Mouse (Mus musculus): Measurements from ENCODE around the gene Gpld1. TPM values are rescaled to one million over a fixed set of nuclear protein-coding genes. Genes with fewer than 3 reads are reported as not detected.
A peak's percentile ranks its signal among the peaks of the same experiment; 100 is the strongest.
"Not testable (repeated sequence)": the region's sequence is repeated elsewhere in the genome, so short reads cannot be mapped to it uniquely, and the experiment has no call there.

Gpld1 gene
- polyA plus RNA-seq, 2 experiments, result 3.1 to 5.9 TPM

- DNase-seq (ENCODE audit: low read depth in 3 of 3, low spot score in 3 of 3), result no peak
- Histone ChIP-seq H3K27ac (no peak overlapping the region), H3K4me1 (replicated peaks; ENCODE audit: control insufficient read depth in 2 of 2, insufficient read depth in 2 of 2, low read length in 1 of 2) (peaks cover 4 to 21% of the 10 kb centered on the region in 2 experiments), H3K36me3 (replicated peaks; ENCODE audit: control insufficient read depth, insufficient read depth, low read depth) (no peaks in the 10 kb centered on the region), H3K9me3 (ENCODE audit: control insufficient read depth, low read length) (no peaks in the 10 kb centered on the region), H3K9ac (replicated peaks) (peak overlapping the region; percentile 40; the same call in 1 of the 2 replicates), H3K4me2 (ENCODE audit: low read depth) (peak overlapping the region; percentile 68), H3K4me3 (ENCODE audit: insufficient read depth in 1 of 2, low read depth in 2 of 2, low read length in 2 of 2) (peak overlapping the region; percentile 38 to 52), H3K27me3 (ENCODE audit: control insufficient read depth, insufficient read depth, low read length) (no peaks in the 10 kb centered on the region)
- WGBS (ENCODE audit: insufficient replicate concordance), result 13% methylated on average over 15 of the region's 15 CpGs
- ATAC-seq (ENCODE audit: insufficient read depth), result no peak; the same call in 1 of the 2 replicates
- TF ChIP-seq EP300 (IDR thresholded peaks at IDR 0.05; ENCODE audit: low read depth), result no peak
- no peak for TF ChIP-seq CTCF (IDR thresholded peaks at IDR 0.05; ENCODE audit: low read depth)
Measured at GRCm38 (mm10) chr13:24965130-24965845, 22.3 kb downstream of the Gpld1 start.

GRCm38 (mm10) chr13:24965846-24966201, 22.9 kb downstream of the Gpld1 start:
- peak overlapping the region; percentile 38 to 52 for H3K4me3 ChIP-seq (ENCODE audit: insufficient read depth in 1 of 2, low read depth in 2 of 2, low read length in 2 of 2)
- no peak overlapping the region for H3K27ac ChIP-seq
- WGBS (ENCODE audit: insufficient replicate concordance), result 28% methylated on average over 5 of the region's 5 CpGs
- H3K36me3 ChIP-seq (replicated peaks; ENCODE audit: control insufficient read depth, insufficient read depth, low read depth), result no peaks in the 10 kb centered on the region
- H3K27me3 ChIP-seq (ENCODE audit: control insufficient read depth, insufficient read depth, low read length), result no peaks in the 10 kb centered on the region
- peak overlapping the region; percentile 68 for H3K4me2 ChIP-seq (ENCODE audit: low read depth)
- no peak for ATAC-seq (ENCODE audit: insufficient read depth)
- H3K4me1 ChIP-seq (replicated peaks; ENCODE audit: control insufficient read depth in 2 of 2, insufficient read depth in 2 of 2, low read length in 1 of 2), result peaks cover 4 to 16% of the 10 kb centered on the region in 2 experiments
- H3K9me3 ChIP-seq (ENCODE audit: control insufficient read depth, low read length), result no peaks in the 10 kb centered on the region
- DNase-seq (ENCODE audit: low read depth in 3 of 3, low spot score in 3 of 3), result no peak
- TF ChIP-seq EP300 (IDR thresholded peaks at IDR 0.05; ENCODE audit: low read depth) (no peak), CTCF (IDR thresholded peaks at IDR 0.05; ENCODE audit: low read depth) (no peak)
- 0 out of 2 replicates have a peak overlapping the region, but pooled peaks have one; percentile 40 for H3K9ac ChIP-seq (replicated peaks)

GRCm38 (mm10) chr13:24971776-24972175, 28.8 kb downstream of the Gpld1 start:
- H3K27me3 ChIP-seq (ENCODE audit: control insufficient read depth, insufficient read depth, low read length); ATAC-seq (ENCODE audit: insufficient read depth); DNase-seq (ENCODE audit: low read depth in 3 of 3, low spot score in 3 of 3); H3K27ac ChIP-seq; H3K4me3 ChIP-seq (ENCODE audit: insufficient read depth in 1 of 2, low read depth in 2 of 2, low read length in 2 of 2); H3K9ac ChIP-seq (replicated peaks); H3K4me1 ChIP-seq (replicated peaks; ENCODE audit: control insufficient read depth in 2 of 2, insufficient read depth in 2 of 2, low read length in 1 of 2); H3K36me3 ChIP-seq (replicated peaks; ENCODE audit: control insufficient read depth, insufficient read depth, low read depth); H3K4me2 ChIP-seq (ENCODE audit: low read depth); H3K9me3 ChIP-seq (ENCODE audit: control insufficient read depth, low read length): not testable (repeated sequence)
- 52% methylated on average over 3 of the region's 3 CpGs for WGBS (ENCODE audit: insufficient replicate concordance)

- Histone ChIP-seq H3K27me3 (ENCODE audit: control insufficient read depth, insufficient read depth, low read length) (no peaks in the 10 kb centered on the region), H3K4me3 (ENCODE audit: insufficient read depth in 1 of 2, low read depth in 2 of 2, low read length in 2 of 2) (no peak overlapping the region), H3K4me1 (replicated peaks; ENCODE audit: control insufficient read depth in 2 of 2, insufficient read depth in 2 of 2, low read length in 1 of 2) (peaks cover 0 to 6% of the 10 kb centered on the region in 2 experiments; a peak in 2 of 4 replicates), H3K4me2 (ENCODE audit: low read depth) (no peak overlapping the region), H3K9ac (replicated peaks) (no peak overlapping the region), H3K27ac (no peak overlapping the region), H3K36me3 (replicated peaks; ENCODE audit: control insufficient read depth, insufficient read depth, low read depth) (no peaks in the 10 kb centered on the region), H3K9me3 (ENCODE audit: control insufficient read depth, low read length) (no peaks in the 10 kb centered on the region)
- WGBS (ENCODE audit: insufficient replicate concordance), result 56% methylated on average over 4 of the region's 4 CpGs
- ATAC-seq (ENCODE audit: insufficient read depth) (no peak), DNase-seq (ENCODE audit: low read depth in 3 of 3, low spot score in 3 of 3) (no peak)
- TF ChIP-seq EP300 (IDR thresholded peaks at IDR 0.05; ENCODE audit: low read depth) (no peak), CTCF (IDR thresholded peaks at IDR 0.05; ENCODE audit: low read depth) (no peak)
Measured at GRCm38 (mm10) chr13:24976384-24976783, 33.4 kb downstream of the Gpld1 start.

GRCm38 (mm10) chr13:24977820-24978342, 34.9 kb downstream of the Gpld1 start:
- TF ChIP-seq CTCF (IDR thresholded peaks at IDR 0.05; ENCODE audit: low read depth) (no peak), EP300 (IDR thresholded peaks at IDR 0.05; ENCODE audit: low read depth) (no peak)
- no peaks in the 10 kb centered on the region for H3K36me3 ChIP-seq (replicated peaks; ENCODE audit: control insufficient read depth, insufficient read depth, low read depth)
- H3K4me1 ChIP-seq (replicated peaks; ENCODE audit: control insufficient read depth in 2 of 2, insufficient read depth in 2 of 2, low read length in 1 of 2), result peaks cover 0 to 6% of the 10 kb centered on the region in 2 experiments; a peak in 2 of 4 replicates
- 58% methylated on average over 5 of the region's 5 CpGs for WGBS (ENCODE audit: insufficient replicate concordance)
- H3K4me3 ChIP-seq (ENCODE audit: insufficient read depth in 1 of 2, low read depth in 2 of 2, low read length in 2 of 2), result no peak overlapping the region
- no peak overlapping the region for H3K9ac ChIP-seq (replicated peaks)
- H3K4me2 ChIP-seq (ENCODE audit: low read depth), result no peak overlapping the region
- DNase-seq (ENCODE audit: low read depth in 3 of 3, low spot score in 3 of 3) (peak; percentile 17 to 36 (median 33)), ATAC-seq (ENCODE audit: insufficient read depth) (peak; percentile 78)
- no peaks in the 10 kb centered on the region for H3K9me3 ChIP-seq (ENCODE audit: control insufficient read depth, low read length)
- no peak overlapping the region for H3K27ac ChIP-seq
- H3K27me3 ChIP-seq (ENCODE audit: control insufficient read depth, insufficient read depth, low read length), result no peaks in the 10 kb centered on the region

Data from liver, embryonic 14.5 days (tissue).